ENCODE assay signal across 7 mouse cellular contexts in genomic region chr9:107701594-107701993, GRCm38 (mm10). TPM values are rescaled to one million over a fixed set of nuclear protein-coding genes. Genes with fewer than 3 reads are reported as not detected.
DNase-seq lines count a peak whose midpoint lies in the region; ATAC-seq lines count a peak whose summit lies in the region.

No protein-coding gene starts in this region.

- no peak overlapping the region for H3K4me2 ChIP-seq in heart, embryonic 15.5 days
- H3K4me2 ChIP-seq in lung, embryonic 15.5 days, result no peak overlapping the region

- no peaks in the 10 kb centered on the region for H3K9me3 ChIP-seq in heart, embryonic 15.5 days (replicated peaks)
- no peaks in the 10 kb centered on the region for H3K9me3 ChIP-seq in lung, embryonic 15.5 days

- H3K4me3 ChIP-seq in heart, embryonic 15.5 days, result no peak overlapping the region
- H3K4me3 ChIP-seq in lung, embryonic 15.5 days, result no peak overlapping the region

- no peak for ATAC-seq in heart, embryonic 15.5 days (replicated peaks; ENCODE audit: insufficient number of reproducible peaks, insufficient read depth, low FRiP score, low read depth)
- no peak for ATAC-seq in lung, embryonic 15.5 days (ENCODE audit: borderline replicate concordance, extremely low read depth, low FRiP score, low TSS enrichment)

- 48% methylated on average over 12 of the region's 12 CpGs for WGBS in heart, embryonic 15.5 days
- WGBS in lung, embryonic 15.5 days, result 20% methylated on average over 12 of the region's 12 CpGs

- H3K36me3 ChIP-seq in heart, embryonic 15.5 days, result no peaks in the 10 kb centered on the region
- H3K36me3 ChIP-seq in lung, embryonic 15.5 days, result no peaks in the 10 kb centered on the region

- H3K27me3 ChIP-seq in heart, embryonic 15.5 days, result peaks cover 16% of the 10 kb centered on the region
- no peaks in the 10 kb centered on the region for H3K27me3 ChIP-seq in lung, embryonic 15.5 days

- H3K9ac ChIP-seq in heart, embryonic 15.5 days, result no peak overlapping the region
- H3K9ac ChIP-seq in lung, embryonic 15.5 days, result no peak overlapping the region; the same call in 1 of the 2 replicates

- peaks cover 75% of the 10 kb centered on the region for H3K4me1 ChIP-seq in heart, embryonic 15.5 days (replicated peaks)
- H3K4me1 ChIP-seq in lung, embryonic 15.5 days, result peaks cover 98% of the 10 kb centered on the region

- H3K27ac ChIP-seq in heart, embryonic 15.5 days, result peak overlapping the region; percentile 46; the same call in 1 of the 2 replicates
- peak overlapping the region; percentile 70 for H3K27ac ChIP-seq in lung, embryonic 15.5 days

- DNase-seq in adrenal gland, postnatal 25 days, result peak; percentile 89
- peak; percentile 90 to 92 for DNase-seq in cerebellum, postnatal 25 days
- DNase-seq in kidney, postnatal 36 days, result peak; percentile 81 to 83
- DNase-seq in skeletal muscle tissue, adult 2 months (ENCODE audit: low read depth, low spot score), result peak; percentile 71
- no peak for DNase-seq in liver

RNA-seq across cellular contexts. Expression of gene Sema3f, which starts 8.7 kb away (rescaled TPM):
- 23.1 and 23.6 TPM in 2 replicates for total RNA-seq in adrenal gland, postnatal 25 days (2021)
- 4.1 and 7.1 TPM in 2 replicates for polyA plus RNA-seq in heart, embryonic 15.5 days (2015; fragmentation: Nextera tagmentation; extraction: Ambion mirVana)
- 12.3 and 13.7 TPM in 2 replicates for polyA plus RNA-seq in lung, embryonic 15.5 days (2015; fragmentation: Nextera tagmentation; extraction: Ambion mirVana)

RNA-seq across cellular contexts. Expression of gene Gnat1, which starts 22.1 kb away (rescaled TPM):
- not detected in 2 replicates for total RNA-seq in adrenal gland, postnatal 25 days (2021)
- 0.53 and 0.98 TPM in 2 replicates for polyA plus RNA-seq in heart, embryonic 15.5 days (2015; fragmentation: Nextera tagmentation; extraction: Ambion mirVana)
- polyA plus RNA-seq in lung, embryonic 15.5 days (2015; fragmentation: Nextera tagmentation; extraction: Ambion mirVana), result 0.54 and 0.93 TPM in 2 replicates

RNA-seq across cellular contexts. Expression of gene Slc38a3, which starts 32.3 kb away (rescaled TPM):
- 0.39 and 8.5 TPM in 2 replicates for total RNA-seq in adrenal gland, postnatal 25 days (2021)
- polyA plus RNA-seq in heart, embryonic 15.5 days (2015; fragmentation: Nextera tagmentation; extraction: Ambion mirVana), result 2.5 and 3.6 TPM in 2 replicates
- 3.9 and 4.1 TPM in 2 replicates for polyA plus RNA-seq in lung, embryonic 15.5 days (2015; fragmentation: Nextera tagmentation; extraction: Ambion mirVana)
